Mouse (Mus musculus): ENCODE results near the gene Ech1. TPM values are rescaled to one million over a fixed set of nuclear protein-coding genes. Genes with fewer than 3 reads are reported as not detected.

The Ech1 gene
- total and polyA plus RNA-seq, 2 experiments from 2014 or later: 88.3 to 101 TPM

DNA sequence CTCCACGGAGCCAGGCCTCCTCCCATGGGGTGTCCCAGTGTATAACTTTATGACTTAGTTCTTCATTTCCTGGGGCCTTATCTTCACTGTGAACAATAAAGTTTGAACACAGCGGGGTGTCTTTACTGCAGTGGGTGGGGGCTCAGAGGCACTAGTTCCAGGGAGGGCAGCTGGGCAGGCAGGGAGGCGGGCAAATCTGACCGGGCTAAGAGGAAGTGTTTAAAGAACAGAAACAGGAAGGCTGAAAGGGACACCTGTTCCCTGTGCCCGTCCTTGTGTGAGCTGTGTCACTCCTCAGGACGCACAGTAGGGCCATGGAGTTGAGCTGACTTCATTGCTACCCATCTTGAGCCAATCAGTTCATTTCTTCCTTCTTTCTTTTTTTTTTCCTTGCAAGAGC lies 7.1 kb downstream of the Ech1 start:
- H3K9me3 ChIP-seq (ENCODE audit: low read length): no peaks in the 10 kb centered on the region
- H3K27ac ChIP-seq (ENCODE audit: low read depth, low read length): no peak overlapping the region
- H3K27me3 ChIP-seq (ENCODE audit: insufficient read depth, low read length): no peaks in the 10 kb centered on the region
- H3K9ac ChIP-seq: no peak overlapping the region
- H3K4me2 ChIP-seq (ENCODE audit: low read depth): no peak overlapping the region
- ATAC-seq (no peak), DNase-seq (no peak)
- no peak overlapping the region for H3K4me3 ChIP-seq (ENCODE audit: low read depth, low read length)
- no peak for TF ChIP-seq CTCF (IDR thresholded peaks at IDR 0.05; ENCODE audit: low read depth)
- WGBS: 73% methylated on average over 6 of the region's 6 CpGs
- peaks cover 27% of the 10 kb centered on the region for H3K36me3 ChIP-seq (ENCODE audit: insufficient read depth)
- no peaks in the 10 kb centered on the region for H3K4me1 ChIP-seq (ENCODE audit: insufficient read depth)

GRCm38 (mm10) chr7:28833723-28834347 lies 8.8 kb downstream of the Ech1 start, which contains the start of gene Lgals4:
Lgals4 (plus strand) TSS chr7:28833854.
- no peak for ATAC-seq
- no peak within 1 kb of the TSS for H3K4me2 ChIP-seq (ENCODE audit: low read depth)
- peaks cover 27% of the 10 kb centered on the region for H3K36me3 ChIP-seq (ENCODE audit: insufficient read depth)
- H3K4me3 ChIP-seq (ENCODE audit: low read depth, low read length): no peak within 1 kb of the TSS
- DNase-seq: no peak
- H3K9ac ChIP-seq: no peak within 1 kb of the TSS
- H3K4me1 ChIP-seq (ENCODE audit: insufficient read depth): no peaks in the 10 kb centered on the region
- H3K27me3 ChIP-seq (ENCODE audit: insufficient read depth, low read length): no peaks in the 10 kb centered on the region
- WGBS: 86% methylated on average over 6 of the region's 6 CpGs
- no peak within 1 kb of the TSS for H3K27ac ChIP-seq (ENCODE audit: low read depth, low read length)
- no peaks in the 10 kb centered on the region for H3K9me3 ChIP-seq (ENCODE audit: low read length)
- TF ChIP-seq CTCF (IDR thresholded peaks at IDR 0.05; ENCODE audit: low read depth): no peak

DNA sequence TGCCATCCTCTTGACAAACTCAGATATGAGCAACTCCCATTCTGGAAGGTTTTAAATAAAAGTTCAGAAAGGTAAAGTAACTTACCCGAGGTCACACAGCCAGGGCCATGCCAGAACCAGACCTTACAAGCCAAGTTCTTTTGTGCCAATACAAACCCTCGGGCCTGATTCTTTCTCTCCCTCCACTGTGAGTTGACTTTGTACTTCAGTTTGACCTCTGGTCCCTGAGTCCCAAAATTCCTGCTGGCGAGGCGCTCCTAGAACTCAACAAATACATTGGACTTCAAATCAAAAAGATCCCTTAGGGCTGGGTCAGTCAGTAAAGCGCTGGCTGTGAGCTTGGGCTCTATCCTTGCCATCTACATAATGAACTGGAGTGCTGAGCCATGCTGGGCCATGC lies 11.9 kb downstream of the Ech1 start:
- WGBS: 81% methylated on average over 5 of the region's 5 CpGs
- Histone ChIP-seq H3K4me2 (ENCODE audit: low read depth) (no peak overlapping the region), H3K4me3 (ENCODE audit: low read depth, low read length) (no peak overlapping the region), H3K4me1 (ENCODE audit: insufficient read depth) (no peaks in the 10 kb centered on the region), H3K27me3 (ENCODE audit: insufficient read depth, low read length) (no peaks in the 10 kb centered on the region), H3K27ac (ENCODE audit: low read depth, low read length) (no peak overlapping the region), H3K9ac (no peak overlapping the region), H3K9me3 (ENCODE audit: low read length) (no peaks in the 10 kb centered on the region), H3K36me3 (ENCODE audit: insufficient read depth) (peaks cover 3% of the 10 kb centered on the region)
- TF ChIP-seq CTCF (IDR thresholded peaks at IDR 0.05; ENCODE audit: low read depth): no peak
- ATAC-seq (no peak), DNase-seq (no peak)

GRCm38 (mm10) chr7:28838331-28838730 lies 13.3 kb downstream of the Ech1 start:
- H3K27ac ChIP-seq (ENCODE audit: low read depth, low read length): no peak overlapping the region
- no peaks in the 10 kb centered on the region for H3K9me3 ChIP-seq (ENCODE audit: low read length)
- no peaks in the 10 kb centered on the region for H3K27me3 ChIP-seq (ENCODE audit: insufficient read depth, low read length)
- no peaks in the 10 kb centered on the region for H3K36me3 ChIP-seq (ENCODE audit: insufficient read depth)
- ATAC-seq: no peak
- H3K9ac ChIP-seq: no peak overlapping the region
- 82% methylated on average over 9 of the region's 9 CpGs for WGBS
- no peak for TF ChIP-seq CTCF (IDR thresholded peaks at IDR 0.05; ENCODE audit: low read depth)
- no peak overlapping the region for H3K4me2 ChIP-seq (ENCODE audit: low read depth)
- no peak for DNase-seq
- no peaks in the 10 kb centered on the region for H3K4me1 ChIP-seq (ENCODE audit: insufficient read depth)
- H3K4me3 ChIP-seq (ENCODE audit: low read depth, low read length): no peak overlapping the region

GRCm38 (mm10) chr7:28847273-28847672 lies 22.3 kb downstream of the Ech1 start:
- Histone ChIP-seq H3K27me3 (ENCODE audit: insufficient read depth, low read length) (no peaks in the 10 kb centered on the region), H3K36me3 (ENCODE audit: insufficient read depth) (no peaks in the 10 kb centered on the region), H3K9ac (no peak overlapping the region), H3K9me3 (ENCODE audit: low read length) (no peaks in the 10 kb centered on the region), H3K4me1 (ENCODE audit: insufficient read depth) (no peaks in the 10 kb centered on the region), H3K4me3 (ENCODE audit: low read depth, low read length) (no peak overlapping the region), H3K4me2 (ENCODE audit: low read depth) (no peak overlapping the region), H3K27ac (ENCODE audit: low read depth, low read length) (no peak overlapping the region)
- no peak for DNase-seq
- TF ChIP-seq CTCF (IDR thresholded peaks at IDR 0.05; ENCODE audit: low read depth): no peak
- 81% methylated on average over 1 of the region's 1 CpGs for WGBS
- no peak for ATAC-seq

DNA sequence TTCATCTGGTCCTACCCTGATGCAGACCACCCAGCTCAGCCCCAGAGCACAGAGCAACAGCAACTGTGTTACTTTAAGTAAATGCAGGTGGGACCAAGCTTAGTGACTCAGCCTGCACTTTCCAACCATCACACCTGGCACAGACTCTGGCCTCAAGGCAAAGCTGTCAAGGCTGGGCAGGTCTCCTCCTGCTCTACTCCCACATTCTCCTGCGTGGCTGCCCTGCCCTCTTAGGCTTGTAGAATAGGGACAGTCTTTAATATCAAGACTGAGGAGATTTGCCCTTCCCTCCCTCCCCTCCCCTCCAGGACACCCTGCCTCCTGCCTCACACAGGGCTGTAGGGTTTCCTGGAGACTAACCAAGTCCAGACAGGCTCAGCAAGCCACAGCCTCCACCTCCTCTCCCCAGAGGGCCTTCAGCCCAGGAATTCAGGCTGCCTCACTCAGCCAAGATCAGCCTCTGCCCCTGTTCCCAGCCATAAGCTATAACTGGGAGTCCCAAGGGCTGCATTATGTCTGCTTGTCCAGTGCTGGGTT lies 24.8 kb downstream of the Ech1 start:
- DNase-seq: no peak
- no peaks in the 10 kb centered on the region for H3K27me3 ChIP-seq (ENCODE audit: insufficient read depth, low read length)
- H3K4me2 ChIP-seq (ENCODE audit: low read depth): no peak overlapping the region
- 43% methylated on average over 1 of the region's 1 CpGs for WGBS
- no peaks in the 10 kb centered on the region for H3K4me1 ChIP-seq (ENCODE audit: insufficient read depth)
- no peak overlapping the region for H3K9ac ChIP-seq
- no peak overlapping the region for H3K4me3 ChIP-seq (ENCODE audit: low read depth, low read length)
- no peak for TF ChIP-seq CTCF (IDR thresholded peaks at IDR 0.05; ENCODE audit: low read depth)
- no peaks in the 10 kb centered on the region for H3K36me3 ChIP-seq (ENCODE audit: insufficient read depth)
- no peak overlapping the region for H3K27ac ChIP-seq (ENCODE audit: low read depth, low read length)
- no peaks in the 10 kb centered on the region for H3K9me3 ChIP-seq (ENCODE audit: low read length)
- ATAC-seq: no peak

- H3K27me3 ChIP-seq (ENCODE audit: insufficient read depth, low read length): no peaks in the 10 kb centered on the region
- ATAC-seq: no peak
Observed at GRCm38 (mm10) chr7:28850642-28851041, 25.6 kb downstream of the Ech1 start.

More at GRCm38 (mm10) chr7:28850642-28851041, 25.6 kb downstream of the Ech1 start:
- no peak for TF ChIP-seq CTCF (IDR thresholded peaks at IDR 0.05; ENCODE audit: low read depth)
- no peak overlapping the region for H3K4me2 ChIP-seq (ENCODE audit: low read depth)
- DNase-seq: no peak
- H3K4me1 ChIP-seq (ENCODE audit: insufficient read depth): no peaks in the 10 kb centered on the region
- no peak overlapping the region for H3K9ac ChIP-seq
- H3K27ac ChIP-seq (ENCODE audit: low read depth, low read length): no peak overlapping the region
- no peaks in the 10 kb centered on the region for H3K36me3 ChIP-seq (ENCODE audit: insufficient read depth)
- WGBS: 84% methylated on average over 4 of the region's 4 CpGs
- H3K4me3 ChIP-seq (ENCODE audit: low read depth, low read length): no peak overlapping the region
- no peaks in the 10 kb centered on the region for H3K9me3 ChIP-seq (ENCODE audit: low read length)

Data from forebrain, postnatal 0 days (tissue).